In the genomic region with DNA sequence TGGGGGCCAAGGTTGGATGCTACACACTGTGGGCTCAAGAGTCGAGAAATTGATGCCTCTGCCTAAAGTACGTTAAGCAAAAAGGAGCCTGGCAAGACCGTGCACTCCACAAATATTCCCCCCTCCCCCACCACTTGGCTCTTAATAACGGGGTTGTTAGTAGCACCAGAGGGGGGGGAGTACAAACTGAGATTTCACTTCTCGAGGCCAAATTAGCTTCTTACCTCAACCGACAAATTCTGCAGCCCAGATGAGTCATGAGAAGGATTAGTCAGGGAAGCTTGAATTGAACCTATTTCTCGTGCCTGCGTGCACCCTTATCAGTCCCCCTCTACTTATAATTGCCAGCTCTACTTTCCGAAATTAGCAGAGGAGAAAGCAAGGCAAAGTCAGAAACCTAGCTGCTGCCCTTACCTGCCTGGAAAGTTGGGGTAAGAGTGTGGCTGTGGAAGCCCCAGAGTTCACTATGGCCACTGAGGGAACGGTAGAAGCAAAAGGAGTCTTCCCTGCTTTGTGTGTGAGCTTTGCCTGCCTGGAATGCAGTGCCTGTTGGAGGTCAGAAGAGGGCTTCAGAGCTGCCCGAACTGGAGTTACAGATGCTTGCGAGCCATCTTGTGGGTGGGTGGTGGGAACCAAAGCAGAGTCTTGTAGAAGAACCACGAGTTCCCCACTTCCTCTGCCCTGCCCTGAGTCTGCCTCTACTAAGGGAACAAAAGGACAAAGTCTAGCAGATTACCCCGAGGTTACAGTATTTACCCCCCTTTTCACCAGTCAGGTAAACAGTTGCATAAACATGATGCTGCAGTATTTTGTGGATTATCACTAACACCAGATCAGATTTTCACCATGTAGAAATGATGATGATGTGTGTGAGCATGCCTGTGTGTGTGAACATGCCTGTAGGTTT, we compare ENCODE assay signal across 16 mouse cellular contexts.
DNase-seq lines count a peak whose midpoint lies in the region; ATAC-seq and TF ChIP-seq lines count a peak whose summit lies in the region.
"Had no signal": no experiment of that assay in that cellular context is flagged by ENCODE, and none has a peak within 500 bp of the region (broad histone marks: within the 10 kb centered on the region; RNA-seq: fewer than 3 reads in every experiment).

No protein-coding gene starts in this region.

- H3K36me3 ChIP-seq in intestine, embryonic 16.5 days (ENCODE audit: control insufficient read depth, insufficient read depth, low read length) = no peaks in the 10 kb centered on the region
- no peaks in the 10 kb centered on the region for H3K36me3 ChIP-seq in hindbrain, postnatal 0 days (ENCODE audit: insufficient read depth, low read length)
- no peaks in the 10 kb centered on the region for H3K36me3 ChIP-seq in hindbrain, embryonic 16.5 days (ENCODE audit: control insufficient read depth, insufficient read depth, low read length)
- H3K36me3 ChIP-seq: lung, embryonic 15.5 days; midbrain, embryonic 12.5 days; neural tube, embryonic 12.5 days; stomach, embryonic 15.5 days had no signal

- H3K9me3 ChIP-seq in intestine, embryonic 16.5 days (ENCODE audit: control insufficient read depth, low read length) = no peaks in the 10 kb centered on the region
- H3K9me3 ChIP-seq in hindbrain, postnatal 0 days (ENCODE audit: low read length) = no peaks in the 10 kb centered on the region
- no peaks in the 10 kb centered on the region for H3K9me3 ChIP-seq in hindbrain, embryonic 16.5 days (ENCODE audit: control insufficient read depth, low read length)
- H3K9me3 ChIP-seq: lung, embryonic 15.5 days; midbrain, embryonic 12.5 days; neural tube, embryonic 12.5 days; stomach, embryonic 15.5 days had no signal

- no peak overlapping the region for H3K27ac ChIP-seq in left cerebral cortex, adult 2 months
- no peak overlapping the region for H3K27ac ChIP-seq in intestine, embryonic 16.5 days (ENCODE audit: low read length)
- no peak overlapping the region for H3K27ac ChIP-seq in hindbrain, postnatal 0 days
- no peak overlapping the region for H3K27ac ChIP-seq in hindbrain, embryonic 16.5 days (ENCODE audit: low read depth, low read length)
- H3K27ac ChIP-seq: lung, embryonic 15.5 days; midbrain, embryonic 12.5 days; neural tube, embryonic 12.5 days; stomach, embryonic 15.5 days had no signal

- no peaks in the 10 kb centered on the region for H3K4me1 ChIP-seq in intestine, embryonic 16.5 days (ENCODE audit: control insufficient read depth, insufficient read depth, low read length)
- no peaks in the 10 kb centered on the region for H3K4me1 ChIP-seq in hindbrain, postnatal 0 days (ENCODE audit: insufficient read depth, low read length)
- no peaks in the 10 kb centered on the region for H3K4me1 ChIP-seq in hindbrain, embryonic 16.5 days (ENCODE audit: control insufficient read depth, insufficient read depth, low read depth, low read length)
- H3K4me1 ChIP-seq: lung, embryonic 15.5 days; midbrain, embryonic 12.5 days; neural tube, embryonic 12.5 days; stomach, embryonic 15.5 days had no signal

- WGBS in intestine, embryonic 16.5 days = 45% methylated on average over 14 of the region's 14 CpGs
- WGBS in hindbrain, postnatal 0 days = 63% methylated on average over 14 of the region's 14 CpGs
- 60% methylated on average over 14 of the region's 14 CpGs for WGBS in hindbrain, embryonic 16.5 days

- H3K9ac ChIP-seq in intestine, embryonic 16.5 days (ENCODE audit: low read depth, low read length) = no peak overlapping the region
- no peak overlapping the region for H3K9ac ChIP-seq in hindbrain, postnatal 0 days (replicated peaks; ENCODE audit: low read length)
- no peak overlapping the region for H3K9ac ChIP-seq in hindbrain, embryonic 16.5 days (ENCODE audit: low read depth, low read length)
- H3K9ac ChIP-seq: lung, embryonic 15.5 days; midbrain, embryonic 12.5 days; neural tube, embryonic 12.5 days; stomach, embryonic 15.5 days had no signal

- TF ChIP-seq CTCF in left cerebral cortex, adult 2 months (IDR thresholded peaks at IDR 0.05) = peak; percentile 3; the same call in 1 of the 2 replicates
- no peak for TF ChIP-seq CTCF in hindbrain, postnatal 0 days (IDR thresholded peaks at IDR 0.05; ENCODE audit: low read depth)

- peak; percentile 64 for ATAC-seq in intestine, embryonic 16.5 days
- ATAC-seq in hindbrain, postnatal 0 days = no peak
- no peak for ATAC-seq in hindbrain, embryonic 16.5 days
- ATAC-seq: forebrain, embryonic 16.5 days had no signal

- no peak overlapping the region for H3K4me2 ChIP-seq in intestine, embryonic 16.5 days (ENCODE audit: low read depth, low read length)
- no peak overlapping the region for H3K4me2 ChIP-seq in hindbrain, postnatal 0 days (ENCODE audit: low read depth, low read length)
- no peak overlapping the region for H3K4me2 ChIP-seq in hindbrain, embryonic 16.5 days (ENCODE audit: low read length)
- H3K4me2 ChIP-seq: lung, embryonic 15.5 days; midbrain, embryonic 12.5 days; neural tube, embryonic 12.5 days; stomach, embryonic 15.5 days had no signal

- H3K4me3 ChIP-seq in left cerebral cortex, adult 2 months = no peak overlapping the region
- H3K4me3 ChIP-seq in intestine, embryonic 16.5 days (ENCODE audit: low read length) = no peak overlapping the region
- H3K4me3 ChIP-seq in hindbrain, postnatal 0 days (ENCODE audit: low read length) = no peak overlapping the region
- H3K4me3 ChIP-seq in hindbrain, embryonic 16.5 days (ENCODE audit: low read length) = no peak overlapping the region
- H3K4me3 ChIP-seq: lung, embryonic 15.5 days; midbrain, embryonic 12.5 days; neural tube, embryonic 12.5 days; stomach, embryonic 15.5 days had no signal

- no peaks in the 10 kb centered on the region for H3K27me3 ChIP-seq in intestine, embryonic 16.5 days (replicated peaks; ENCODE audit: control insufficient read depth, insufficient read depth, low read length)
- H3K27me3 ChIP-seq in hindbrain, postnatal 0 days (ENCODE audit: insufficient read depth, low read length) = no peaks in the 10 kb centered on the region
- no peaks in the 10 kb centered on the region for H3K27me3 ChIP-seq in hindbrain, embryonic 16.5 days (replicated peaks; ENCODE audit: control insufficient read depth, insufficient read depth, low read length)
- H3K27me3 ChIP-seq: lung, embryonic 15.5 days; midbrain, embryonic 12.5 days; neural tube, embryonic 12.5 days; stomach, embryonic 15.5 days had no signal

- intact Hi-C loops in left cerebral cortex, adult 2 months (cut with DNase I) = no loop called here

- DNase-seq in adrenal gland, adult (ENCODE audit: inconsistent age in 2 of 2, low spot score in 1 of 2) = peak; percentile 13 to 71
- no peak for DNase-seq in adrenal gland, postnatal 4 days (ENCODE audit: low spot score in 2 of 2)
- peak in 1 of 2 experiments; percentile 18 for DNase-seq in left cerebral cortex, adult 2 months (ENCODE audit: extremely low spot score in 1 of 2, low spot score in 2 of 2)
- no peak for DNase-seq in left cerebral cortex, adult 18-20 months (ENCODE audit: low spot score in 2 of 2)
- peak; percentile 33 to 35 for DNase-seq in heart, adult 18-20 months
- DNase-seq in hindbrain, postnatal 0 days (ENCODE audit: low spot score) = no peak
- DNase-seq: cerebellum, adult 8-10 months; kidney, postnatal 4 days; right cerebral cortex, postnatal 4 days had no signal

Comparison
In these comparisons a context has a peak if more than half of its experiments do, and no peak if none do; other contexts are left out.
1. DNase-seq: peak in adrenal gland, adult (2 of 2) and heart, adult 18-20 months (2 of 2); none in adrenal gland, postnatal 4 days (0 of 2), left cerebral cortex, adult 18-20 months (0 of 2) and hindbrain, postnatal 0 days (single experiment).